Mouse (Mus musculus) C2C12 (cell line): ENCODE results near the gene Ltf. TPM values are rescaled to one million over a fixed set of nuclear protein-coding genes. Genes with fewer than 3 reads are reported as not detected.

ENCODE experiments used
- H3K27me3 ChIP-seq: one replicate; pipeline ENCODE4 v1.6.1; 2011; ENCODE audit not compliant: control insufficient read depth, insufficient read depth, insufficient read length
- H3K36me3 ChIP-seq: one replicate; pipeline ENCODE4 v1.6.1; 2011; ENCODE audit not compliant: control insufficient read depth, insufficient read depth
- H3K4me3 ChIP-seq: one replicate; pipeline ENCODE4 v1.5.1; 2011; ENCODE audit warnings: mild to moderate bottlenecking, control low read depth; ENCODE audit not compliant: poor library complexity, insufficient read depth, severe bottlenecking
- H3K79me2 ChIP-seq: one replicate; pipeline ENCODE4 v1.6.1; 2011; ENCODE audit not compliant: control insufficient read depth, insufficient read depth
- H3K79me3 ChIP-seq: one replicate; pipeline ENCODE4 v1.6.1; 2011; ENCODE audit warnings: low read depth, control low read depth
- H3ac ChIP-seq: one replicate; pipeline ENCODE3; 2011; ENCODE audit warnings: low read depth; ENCODE audit not compliant: control insufficient read depth, insufficient read length
- CEBPB ChIP-seq: IDR thresholded peaks from one replicate; pipeline ENCODE4 v1.6.1; 2011; ENCODE audit warnings: low read depth, mild to moderate bottlenecking, control low read depth, moderate library complexity
- CTCF ChIP-seq: IDR thresholded peaks from one replicate; pipeline ENCODE4 v1.5.1; 2011; ENCODE audit not compliant: control insufficient read depth, insufficient read depth, insufficient read length
- FOSL1 ChIP-seq: IDR thresholded peaks from one replicate; pipeline ENCODE4 v1.8.0; 2011; ENCODE audit warnings: mild to moderate bottlenecking, low read length; ENCODE audit not compliant: poor library complexity, insufficient read depth, severe bottlenecking
- MAX ChIP-seq: IDR thresholded peaks from one replicate; pipeline ENCODE4 v1.6.1; 2011; ENCODE audit warnings: mild to moderate bottlenecking, control low read depth
- MYOD1 ChIP-seq: IDR thresholded peaks from one replicate; pipeline ENCODE4 v1.6.1; 2011; ENCODE audit warnings: low read depth; ENCODE audit not compliant: control insufficient read depth, insufficient read length
- MYOG ChIP-seq: IDR thresholded peaks from one replicate; pipeline ENCODE4 v1.6.1; 2011; ENCODE audit not compliant: control insufficient read depth, insufficient read length; ENCODE audit errors: extremely low read depth
- USF1 ChIP-seq: IDR thresholded peaks from one replicate; pipeline ENCODE4 v1.6.1; 2011; ENCODE audit warnings: low read depth, mild to moderate bottlenecking, control low read depth, moderate library complexity
- polyA plus RNA-seq: library from polyadenylated mRNA; unstranded; fragments of >200 nt; fragmentation: generic; extraction: Trizol; gene quantifications from one replicate; pipeline ENCODE4 v1.2.1, GENCODE M21; 2012; ENCODE audit warnings: missing spikeins

The Ltf gene
- polyA plus RNA-seq, 1 experiment, result not detected

DNA sequence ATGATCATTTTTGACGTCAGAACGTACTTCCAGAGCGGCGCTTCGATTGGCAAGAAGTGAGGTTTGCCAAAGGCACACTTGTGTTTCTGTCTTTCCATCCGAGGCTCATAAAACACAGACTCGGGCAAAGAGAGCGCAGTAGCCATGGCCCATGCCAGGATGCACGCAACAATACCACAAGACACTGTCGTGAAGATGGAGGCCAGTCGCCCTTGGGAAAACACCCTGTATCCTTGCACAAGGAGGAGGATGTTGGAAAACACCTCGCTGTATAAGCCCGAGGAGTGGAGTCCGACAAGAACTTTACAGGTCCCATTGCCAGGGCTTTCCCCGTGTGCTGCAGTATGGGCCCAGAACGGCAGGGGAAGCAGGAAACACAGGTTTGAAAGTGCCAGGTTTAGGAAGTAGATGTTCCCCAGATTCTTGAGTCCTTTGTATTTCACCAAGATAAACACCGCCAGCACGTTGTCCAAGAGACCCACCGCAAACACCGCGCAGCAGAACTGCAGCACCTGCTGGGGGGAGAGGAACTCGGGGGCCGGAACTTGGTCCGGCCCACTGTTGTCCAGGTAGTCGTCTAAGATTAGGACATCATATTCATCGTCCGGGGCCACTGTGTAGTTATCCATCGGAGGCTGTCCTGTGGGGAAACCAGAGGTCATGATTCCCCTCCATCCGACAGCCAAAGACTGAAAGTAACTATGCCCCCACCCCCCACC, 36.9 kb downstream of the Ltf start:
- H3K4me3 ChIP-seq, result peak overlapping the region; percentile 27
- no peak for TF ChIP-seq CTCF
- TF ChIP-seq CEBPB, result no peak
- TF ChIP-seq MYOG, result no peak
- TF ChIP-seq USF1, result no peak
- no peak for TF ChIP-seq MAX
- no peak for TF ChIP-seq MYOD1
- no peak for TF ChIP-seq FOSL1

DNA sequence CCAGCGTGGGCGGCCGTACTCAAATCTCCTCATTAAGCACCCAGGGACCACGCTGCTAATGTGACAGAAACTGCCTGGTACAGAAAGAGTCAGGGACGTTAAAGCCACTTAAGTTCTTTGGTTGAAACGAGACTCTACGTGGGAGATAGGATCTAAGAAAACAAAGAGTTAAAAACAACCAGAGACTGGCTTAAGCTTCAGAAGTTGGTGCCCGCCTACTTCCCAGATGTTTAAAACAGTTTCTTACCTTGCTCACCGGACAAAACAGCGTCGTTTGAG, 37.4 kb downstream of the Ltf start:
- Histone ChIP-seq H3K79me2 (no peaks in the 10 kb centered on the region), H3K4me3 (peak overlapping the region; percentile 27), H3ac (peak overlapping the region; percentile 62), H3K79me3 (no peaks in the 10 kb centered on the region), H3K36me3 (no peaks in the 10 kb centered on the region), H3K27me3 (peaks cover 15% of the 10 kb centered on the region)
- TF ChIP-seq FOSL1 (no peak), MAX (no peak), MYOD1 (no peak), MYOG (no peak), CEBPB (no peak), CTCF (no peak), USF1 (no peak)

More for the DNA sequence above, 36.9 kb downstream of the Ltf start:
- peaks cover 18% of the 10 kb centered on the region for H3K27me3 ChIP-seq
- H3ac ChIP-seq, result no peak overlapping the region
- no peaks in the 10 kb centered on the region for H3K36me3 ChIP-seq
- no peaks in the 10 kb centered on the region for H3K79me3 ChIP-seq
- no peaks in the 10 kb centered on the region for H3K79me2 ChIP-seq

DNA sequence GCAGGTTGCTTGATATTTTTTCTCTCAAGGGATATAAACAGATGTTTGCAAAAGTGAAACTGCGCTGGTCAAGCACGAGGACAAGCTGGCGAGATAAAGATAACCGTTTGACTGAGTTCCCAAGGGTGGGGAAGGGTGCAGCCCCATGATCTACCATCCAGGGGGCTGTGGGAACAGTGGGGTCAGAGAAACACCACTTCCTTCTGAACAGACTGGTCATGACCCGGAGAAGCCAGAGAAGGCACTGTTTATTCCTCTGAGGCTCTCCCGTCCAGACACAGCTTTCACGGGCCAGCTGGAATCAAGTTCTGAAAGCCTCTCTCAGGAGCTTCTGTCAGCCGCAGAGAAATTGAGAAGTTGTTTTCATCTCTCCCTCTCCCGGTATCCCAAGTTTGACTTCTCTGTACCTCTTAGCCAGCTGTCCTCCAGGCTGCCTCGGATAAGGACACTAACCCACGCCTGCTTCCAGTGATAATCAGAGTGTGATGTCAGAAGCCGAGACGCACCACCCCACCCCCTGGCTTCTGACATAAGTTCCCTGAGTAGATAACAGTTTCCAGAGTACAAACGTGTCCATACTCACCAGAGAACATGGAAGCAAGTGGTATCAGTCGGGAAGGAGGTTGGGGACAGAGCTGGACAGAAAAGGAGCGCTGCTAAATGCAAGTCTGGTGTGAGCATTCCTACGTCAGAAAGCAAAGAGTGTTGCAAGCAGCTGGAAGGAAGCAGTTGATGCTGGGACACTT, 37.9 kb downstream of the Ltf start, which contains the start of gene Ccrl2:
Ccrl2 (minus strand) TSS at position 722 of the 746 bp plus-strand sequence.
- peak within 1 kb of the TSS; percentile 62 for H3ac ChIP-seq
- no peaks in the 10 kb centered on the region for H3K79me2 ChIP-seq
- H3K79me3 ChIP-seq, result no peaks in the 10 kb centered on the region
- TF ChIP-seq MAX, result no peak
- peaks cover 12% of the 10 kb centered on the region for H3K27me3 ChIP-seq
- no peaks in the 10 kb centered on the region for H3K36me3 ChIP-seq
- peak within 1 kb of the TSS; percentile 27 for H3K4me3 ChIP-seq

- TF ChIP-seq CEBPB, result no peak
- TF ChIP-seq MYOG, result no peak
- TF ChIP-seq FOSL1, result no peak
- TF ChIP-seq MAX, result no peak
- no peak for TF ChIP-seq CTCF
- no peak for TF ChIP-seq USF1
- no peak for TF ChIP-seq MYOD1
- no peak overlapping the region for H3K4me3 ChIP-seq
- no peaks in the 10 kb centered on the region for H3K36me3 ChIP-seq
- no peaks in the 10 kb centered on the region for H3K79me3 ChIP-seq
- peaks cover 7% of the 10 kb centered on the region for H3K27me3 ChIP-seq
- no peaks in the 10 kb centered on the region for H3K79me2 ChIP-seq
- no peak overlapping the region for H3ac ChIP-seq
These were observed 38.7 kb downstream of the Ltf start for GRCm38 (mm10) chr9:111057544-111058370.

- no peak overlapping the region for H3ac ChIP-seq
- H3K79me2 ChIP-seq, result no peaks in the 10 kb centered on the region
- no peaks in the 10 kb centered on the region for H3K27me3 ChIP-seq
- no peak for TF ChIP-seq MYOG
- TF ChIP-seq FOSL1, result no peak
- no peak for TF ChIP-seq MAX
- TF ChIP-seq CTCF, result no peak
- H3K79me3 ChIP-seq, result no peaks in the 10 kb centered on the region
- H3K36me3 ChIP-seq, result no peaks in the 10 kb centered on the region
- H3K4me3 ChIP-seq, result no peak overlapping the region
These were observed 40.0 kb downstream of the Ltf start for GRCm38 (mm10) chr9:111058943-111059556.
